Mouse (Mus musculus) small intestine, adult 2 months (tissue): ENCODE measurements at regions not wholly inside any gene's neighbourhood (a gene's known extent, or its start where the extent isn't known, plus 50 kb on each side); places are given as distances from the start of the nearest gene placed in this dataset.
"Not testable (repeated sequence)": the region's sequence is repeated elsewhere in the genome, so short reads cannot be mapped to it uniquely, and the experiment has no call there.

Experiments
- CTCF ChIP-seq: fragments of 200-500 bp; IDR thresholded peaks from 2 replicates; pipeline ENCODE4 v1.5.1; 2012; ENCODE audit warnings: low read depth, mild to moderate bottlenecking, control low read depth, inconsistent platforms, low read length, moderate library complexity, mixed read lengths; ENCODE audit not compliant: insufficient replicate concordance, insufficient read length; ENCODE audit errors: extremely low read depth
- POLR2A ChIP-seq: fragments of 200-500 bp; IDR thresholded peaks from 2 replicates; pipeline ENCODE4 v1.6.1; 2012; ENCODE audit warnings: low read depth, mild to moderate bottlenecking, control low read depth, inconsistent platforms, low read length, moderate library complexity

DNA sequence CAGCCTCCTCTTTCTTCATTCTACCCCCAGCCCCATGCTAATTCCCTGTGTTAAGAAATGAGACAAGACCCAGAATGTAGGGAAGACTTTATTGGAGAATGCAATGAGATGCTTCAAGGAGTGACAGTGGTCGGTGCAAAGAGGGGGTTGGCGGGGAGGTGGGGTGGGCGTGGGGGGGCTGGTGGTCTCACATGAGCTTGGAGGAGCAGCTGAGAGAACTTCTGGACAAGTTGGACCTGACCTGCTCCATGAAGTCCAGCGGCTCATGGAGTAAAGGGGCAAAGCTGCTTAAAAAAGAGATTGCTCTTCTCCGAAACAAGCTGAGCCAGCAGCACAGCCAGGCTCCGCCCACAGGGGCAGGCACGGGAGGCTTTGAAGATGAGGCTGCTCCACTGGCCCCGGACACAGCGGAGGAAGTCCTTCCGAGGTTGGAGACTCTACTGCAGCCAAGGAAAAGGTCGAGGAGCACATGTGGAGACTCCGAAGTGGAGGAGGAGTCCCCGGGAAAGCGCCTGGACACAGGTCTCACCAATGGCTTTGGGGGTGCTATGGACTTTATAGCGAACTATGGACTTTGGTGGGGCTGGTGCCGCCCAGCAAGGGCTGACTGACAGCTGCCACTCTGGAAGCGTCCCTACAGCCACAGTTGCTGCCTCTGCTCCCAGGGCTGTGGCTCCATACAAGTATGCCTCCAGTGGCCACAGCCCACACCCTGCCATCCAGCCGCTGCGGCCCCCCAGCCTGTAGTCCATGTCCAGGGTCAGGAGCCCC lies 161.7 kb downstream of the Plxna1 start:
- not testable (repeated sequence) for TF ChIP-seq CTCF, POLR2A
